Mouse (Mus musculus) megakaryocyte, adult 5-6 weeks (primary cell): ENCODE data around the gene Numb. TPM values are rescaled to one million over a fixed set of nuclear protein-coding genes. Genes with fewer than 3 reads are reported as not detected.

Experiments
- ATAC-seq: 2 replicates; pipeline ENCODE4 v1.8.0; 2016; ENCODE audit warnings: mild to moderate bottlenecking, inconsistent platforms; ENCODE audit not compliant: poor library complexity, severe bottlenecking
- total RNA-seq, 2 experiments: library from RNA; stranded (forward) in 1 of 2; stranded (reverse) in 1 of 2; fragments of 153-499, 151-499 nt in 1 of 2; fragments of 221-1000, 200-1000 nt in 1 of 2; gene quantifications; 2 replicates each; pipeline versions ENCODE4 v1.2.3 to v1.2.4; 2015 to 2017

Gene Numb
- total RNA-seq, 2 experiments from 2014 or later, result 28.4 to 36.0 TPM

GRCm38 (mm10) chr12:83855211-83855610 lies 66.5 kb downstream of the Numb start:
- no peak for ATAC-seq

GRCm38 (mm10) chr12:83854281-83854680 lies 67.5 kb downstream of the Numb start:
- no peak for ATAC-seq

GRCm38 (mm10) chr12:83852512-83853213 lies 69.1 kb downstream of the Numb start:
- ATAC-seq, result no peak

DNA sequence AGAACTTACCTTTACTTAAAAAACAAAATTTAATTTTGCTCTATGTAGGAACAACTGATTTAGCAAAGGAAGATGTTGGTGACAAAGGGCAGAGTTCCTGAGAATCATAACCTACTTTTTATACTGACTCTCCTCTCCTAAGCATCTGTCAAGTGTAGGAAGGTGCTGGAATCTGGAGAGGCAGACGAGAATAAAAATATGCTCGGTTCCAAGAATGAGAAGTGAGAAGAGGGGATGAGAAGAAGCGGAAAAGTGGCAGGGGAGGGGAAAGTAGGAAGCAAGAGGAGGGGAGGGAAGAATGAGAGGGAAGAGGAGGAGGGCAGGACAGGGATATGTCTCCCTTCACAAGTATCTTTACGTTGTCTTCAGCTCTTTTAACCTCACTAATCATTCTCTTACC lies 71.4 kb downstream of the Numb start:
- ATAC-seq, result no peak

GRCm38 (mm10) chr12:83848595-83849231 lies 73.0 kb downstream of the Numb start:
- peak; percentile 73 for ATAC-seq

DNA sequence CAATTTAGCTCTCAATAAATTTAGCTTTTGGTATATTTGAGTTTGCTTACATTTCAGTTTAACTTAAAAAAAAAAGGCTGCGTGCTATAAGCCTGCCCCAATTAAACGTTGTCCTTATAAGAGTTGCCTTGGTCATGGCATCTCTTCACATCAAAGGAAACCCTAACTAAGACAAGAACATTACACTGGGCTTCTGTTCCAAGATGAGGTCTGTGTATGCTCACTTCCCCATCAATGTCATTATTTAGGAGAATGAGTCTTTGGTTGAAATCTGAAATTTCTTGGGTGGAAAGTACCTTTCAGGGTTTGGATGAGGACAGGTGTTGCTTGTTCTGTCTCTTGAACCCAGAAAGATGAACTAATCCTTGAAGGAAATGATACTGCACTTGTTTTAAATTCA lies 73.9 kb downstream of the Numb start:
- no peak for ATAC-seq

- ATAC-seq, result no peak
Measured at GRCm38 (mm10) chr12:83842678-83843440, 78.9 kb downstream of the Numb start.

- ATAC-seq, result no peak
Measured at GRCm38 (mm10) chr12:83841409-83842190, 80.1 kb downstream of the Numb start.

DNA sequence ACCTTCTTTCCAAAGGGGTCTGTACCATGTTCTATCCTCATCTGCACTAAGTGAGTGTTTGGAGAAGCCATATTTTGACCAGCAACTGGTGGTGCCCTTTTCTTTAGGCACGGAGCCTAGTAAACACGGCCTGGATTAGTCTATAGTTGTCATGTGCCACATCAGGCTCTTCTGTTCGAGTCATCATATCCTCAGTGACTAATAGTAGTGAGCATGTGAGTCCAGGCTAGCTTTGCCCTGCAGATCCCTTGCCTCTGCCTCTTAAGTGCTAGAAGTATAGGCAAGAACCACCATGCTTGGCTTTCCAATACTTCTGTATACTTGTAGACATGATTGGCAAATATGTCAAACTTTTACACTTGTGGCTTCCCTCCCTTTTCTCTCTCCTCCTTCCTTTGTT lies 87.8 kb downstream of the Numb start:
- no peak for ATAC-seq

GRCm38 (mm10) chr12:83830424-83830823 lies 91.3 kb downstream of the Numb start:
- no peak for ATAC-seq

- no peak for ATAC-seq
Measured at GRCm38 (mm10) chr12:83816616-83817015, 105.1 kb downstream of the Numb start.

DNA sequence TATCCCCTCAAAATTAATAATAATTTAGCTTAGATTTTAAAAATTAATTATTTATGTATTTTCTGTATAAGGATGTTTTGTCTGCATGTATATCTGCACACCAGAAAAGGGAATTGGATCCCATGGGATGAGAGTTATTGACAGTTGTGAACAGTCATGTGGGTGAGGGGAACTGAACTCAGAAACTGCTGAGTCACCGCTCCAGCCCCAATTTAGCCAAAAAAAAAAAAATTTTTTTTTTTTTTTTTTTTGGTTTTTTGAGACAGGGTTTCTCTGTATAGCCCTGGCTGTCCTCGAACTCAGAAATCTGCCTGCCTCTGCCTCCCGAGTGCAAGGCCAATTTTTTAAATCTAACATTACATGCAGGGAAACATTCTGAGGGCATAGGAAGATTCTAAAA lies 109.8 kb downstream of the Numb start:
- ATAC-seq, result no peak

DNA sequence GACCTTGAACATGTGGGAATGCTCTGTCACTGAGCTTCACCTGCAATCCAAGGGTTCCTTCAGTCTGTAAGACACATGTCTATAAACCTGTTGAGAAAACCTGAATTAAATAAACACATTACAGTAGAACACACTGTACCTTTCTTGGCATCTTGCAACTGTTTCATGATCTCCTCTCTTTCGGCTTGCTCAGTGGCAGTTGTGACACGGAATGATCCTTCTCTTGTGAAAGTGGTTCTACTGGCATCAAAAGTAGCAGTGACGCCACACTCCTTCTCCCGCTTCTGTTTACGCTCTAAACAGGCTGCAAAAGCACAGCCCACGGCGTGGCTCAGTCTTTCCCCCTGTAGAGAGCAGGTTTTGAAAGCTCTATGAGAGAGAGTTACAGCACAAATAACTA lies 118.1 kb downstream of the Numb start:
- ATAC-seq, result no peak

DNA sequence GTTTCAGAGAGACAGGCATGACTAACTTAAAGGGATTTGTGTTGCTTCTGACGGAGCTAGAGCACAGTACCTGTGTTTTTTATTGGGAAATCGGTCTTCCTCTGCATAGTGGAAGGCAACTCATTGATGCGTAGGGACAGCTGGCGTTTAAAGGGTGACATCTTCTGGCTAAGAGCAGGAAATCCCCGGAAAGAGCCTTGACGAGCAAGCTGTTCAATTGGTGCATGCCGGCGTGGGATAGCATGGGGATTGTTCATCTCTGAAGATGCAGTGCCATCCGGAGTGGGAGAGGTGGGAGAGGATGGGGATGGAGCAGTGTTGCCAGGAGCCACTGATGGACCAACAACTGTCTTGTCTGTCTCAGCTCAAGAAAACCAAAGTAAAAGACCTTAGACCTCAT lies 120.8 kb downstream of the Numb start:
- ATAC-seq, result no peak

DNA sequence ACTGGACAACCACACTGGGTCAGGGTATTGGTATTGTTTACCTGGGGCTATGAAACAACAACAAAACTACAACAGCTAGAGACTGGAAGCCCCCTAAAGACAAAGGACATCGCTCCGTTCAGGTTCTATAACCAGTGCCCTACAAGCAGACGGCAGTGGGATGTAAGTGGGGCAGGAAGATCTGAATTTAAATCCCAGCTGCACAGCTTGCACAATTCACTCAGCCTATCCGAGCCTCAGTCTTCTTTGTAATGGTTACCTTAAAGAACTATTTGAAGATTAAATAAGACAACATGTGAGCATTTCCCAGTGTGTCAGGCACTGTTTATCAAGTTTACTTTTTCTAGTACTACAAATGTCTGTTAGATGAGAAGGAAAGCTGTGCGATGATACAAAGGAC lies 123.4 kb downstream of the Numb start:
- ATAC-seq, result no peak

GRCm38 (mm10) chr12:83795586-83795985 lies 126.1 kb downstream of the Numb start:
- no peak for ATAC-seq

DNA sequence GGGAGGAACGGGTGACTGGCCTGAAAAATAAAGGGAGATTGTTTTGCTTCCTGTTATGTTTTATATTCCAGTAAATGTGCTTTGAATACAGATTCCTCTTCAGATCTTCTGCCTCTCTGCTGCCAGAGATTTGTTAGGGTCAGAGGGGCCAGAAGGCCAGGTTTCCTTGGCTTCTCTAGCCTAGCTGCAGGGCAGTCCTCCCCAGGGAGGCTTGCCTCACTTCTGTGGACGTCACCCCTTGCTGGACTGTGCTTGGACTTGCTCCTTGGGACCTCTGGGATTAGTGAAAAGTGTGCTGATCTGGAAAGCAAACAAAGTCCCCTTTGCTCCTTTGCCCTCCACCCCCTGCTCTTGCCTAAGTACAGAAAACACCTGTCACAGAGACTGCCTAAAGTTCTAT lies 126.7 kb downstream of the Numb start:
- no peak for ATAC-seq

DNA sequence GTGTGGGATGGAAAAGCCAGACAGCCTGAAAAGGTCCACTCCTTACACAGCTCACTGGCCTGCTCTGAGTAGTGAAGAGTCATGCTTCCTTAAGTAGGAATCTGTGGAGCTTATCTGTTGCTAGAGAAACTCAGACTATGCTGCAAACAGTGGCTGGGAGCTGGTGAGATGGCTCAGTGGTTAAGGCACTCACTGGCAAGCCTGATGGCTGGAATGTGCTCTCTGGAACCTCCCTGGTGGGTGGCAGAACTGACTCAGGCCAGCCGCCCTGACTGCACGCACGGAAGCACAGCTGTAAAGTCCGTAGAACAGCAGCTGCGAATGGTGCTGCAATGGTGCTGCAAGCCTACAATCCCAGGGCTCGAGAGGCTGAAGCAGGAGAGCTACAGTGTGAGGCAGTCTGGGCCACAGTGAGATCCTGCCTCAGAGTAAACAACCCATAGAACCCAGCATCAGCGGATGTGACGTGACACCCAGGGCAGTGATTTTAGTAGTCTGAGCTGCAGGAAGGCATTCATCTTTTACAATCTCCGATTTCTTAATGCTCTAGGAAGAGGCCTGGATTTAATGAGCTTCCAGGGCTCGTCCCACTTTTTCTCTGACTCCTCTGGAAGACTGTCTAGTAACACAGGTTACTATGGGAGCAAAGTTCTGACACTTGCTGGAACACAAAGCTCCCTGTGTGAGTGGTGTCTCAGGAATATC lies 128.9 kb downstream of the Numb start:
- no peak for ATAC-seq

- ATAC-seq, result no peak
Measured at GRCm38 (mm10) chr12:83791737-83792136, 130.0 kb downstream of the Numb start.

- no peak for ATAC-seq
Measured at GRCm38 (mm10) chr12:83790749-83791148, 131.0 kb downstream of the Numb start.

GRCm38 (mm10) chr12:83789781-83790140 lies 132.0 kb downstream of the Numb start:
- ATAC-seq, result no peak
